Mouse (Mus musculus): ENCODE measurements around the gene Smarcd1. TPM values are rescaled to one million over a fixed set of nuclear protein-coding genes. Genes with fewer than 3 reads are reported as not detected.

Gene Smarcd1
- polyA plus RNA-seq, 1 experiment from 2014 or later: 111 TPM

GRCm38 (mm10) chr15:99716814-99717213 is 14.9 kb downstream of the Smarcd1 start:
- ATAC-seq: no peak
- Histone ChIP-seq H3K9me3 (ENCODE audit: control insufficient read depth, low read length) (no peaks in the 10 kb centered on the region), H3K4me2 (ENCODE audit: low read length) (no peak overlapping the region), H3K27me3 (replicated peaks; ENCODE audit: control insufficient read depth, insufficient read depth, low read length) (no peaks in the 10 kb centered on the region), H3K36me3 (ENCODE audit: control insufficient read depth, insufficient read depth) (peaks cover 18% of the 10 kb centered on the region), H3K27ac (ENCODE audit: low read length) (peak overlapping the region; percentile 82), H3K9ac (replicated peaks; ENCODE audit: low read depth, low read length) (no peak overlapping the region), H3K4me1 (replicated peaks; ENCODE audit: control insufficient read depth, insufficient read depth, low read length) (peaks cover 25% of the 10 kb centered on the region), H3K4me3 (replicated peaks; ENCODE audit: low read length) (no peak overlapping the region)
- 90% methylated on average over 12 of the region's 12 CpGs for WGBS

- Histone ChIP-seq H3K36me3 (ENCODE audit: control insufficient read depth, insufficient read depth) (peaks cover 13% of the 10 kb centered on the region), H3K27me3 (replicated peaks; ENCODE audit: control insufficient read depth, insufficient read depth, low read length) (no peaks in the 10 kb centered on the region), H3K27ac (ENCODE audit: low read length) (peak within 1 kb of the TSS; percentile 82), H3K9ac (replicated peaks; ENCODE audit: low read depth, low read length) (peak within 1 kb of the TSS; percentile 32; the same call in 1 of the 2 replicates), H3K9me3 (ENCODE audit: control insufficient read depth, low read length) (no peaks in the 10 kb centered on the region), H3K4me1 (replicated peaks; ENCODE audit: control insufficient read depth, insufficient read depth, low read length) (peaks cover 25% of the 10 kb centered on the region), H3K4me3 (replicated peaks; ENCODE audit: low read length) (no peak within 1 kb of the TSS), H3K4me2 (ENCODE audit: low read length) (no peak within 1 kb of the TSS)
- 60% methylated on average over 26 of the region's 26 CpGs for WGBS
- no peak for ATAC-seq
Measured at GRCm38 (mm10) chr15:99717386-99718334, 15.7 kb downstream of the Smarcd1 start, which contains the start of gene Gpd1. Gene Gpd1 (plus strand): TSS chr15:99717515.

- Histone ChIP-seq H3K27me3 (replicated peaks; ENCODE audit: control insufficient read depth, insufficient read depth, low read length) (no peaks in the 10 kb centered on the region), H3K9me3 (ENCODE audit: control insufficient read depth, low read length) (no peaks in the 10 kb centered on the region), H3K4me3 (replicated peaks; ENCODE audit: low read length) (no peak overlapping the region), H3K4me2 (ENCODE audit: low read length) (no peak overlapping the region), H3K4me1 (replicated peaks; ENCODE audit: control insufficient read depth, insufficient read depth, low read length) (peaks cover 27% of the 10 kb centered on the region), H3K27ac (ENCODE audit: low read length) (no peak overlapping the region), H3K9ac (replicated peaks; ENCODE audit: low read depth, low read length) (no peak overlapping the region), H3K36me3 (ENCODE audit: control insufficient read depth, insufficient read depth) (peaks cover 4% of the 10 kb centered on the region)
- 80% methylated on average over 9 of the region's 9 CpGs for WGBS
- no peak for ATAC-seq
Measured at GRCm38 (mm10) chr15:99718461-99719021, 16.6 kb downstream of the Smarcd1 start.

GRCm38 (mm10) chr15:99719865-99720264 is 17.9 kb downstream of the Smarcd1 start:
- 85% methylated on average over 8 of the region's 8 CpGs for WGBS
- Histone ChIP-seq H3K27me3 (replicated peaks; ENCODE audit: control insufficient read depth, insufficient read depth, low read length) (no peaks in the 10 kb centered on the region), H3K27ac (ENCODE audit: low read length) (no peak overlapping the region), H3K4me2 (ENCODE audit: low read length) (no peak overlapping the region), H3K4me1 (replicated peaks; ENCODE audit: control insufficient read depth, insufficient read depth, low read length) (peaks cover 41% of the 10 kb centered on the region), H3K4me3 (replicated peaks; ENCODE audit: low read length) (no peak overlapping the region), H3K36me3 (ENCODE audit: control insufficient read depth, insufficient read depth) (no peaks in the 10 kb centered on the region; the same call in 1 of the 2 replicates), H3K9ac (replicated peaks; ENCODE audit: low read depth, low read length) (no peak overlapping the region), H3K9me3 (ENCODE audit: control insufficient read depth, low read length) (no peaks in the 10 kb centered on the region)
- ATAC-seq: no peak

- H3K36me3 ChIP-seq (ENCODE audit: control insufficient read depth, insufficient read depth): no peaks in the 10 kb centered on the region; the same call in 1 of the 2 replicates
- H3K9me3 ChIP-seq (ENCODE audit: control insufficient read depth, low read length): no peaks in the 10 kb centered on the region
- H3K27ac ChIP-seq (ENCODE audit: low read length): no peak overlapping the region
- H3K4me3 ChIP-seq (replicated peaks; ENCODE audit: low read length): no peak overlapping the region
- H3K4me2 ChIP-seq (ENCODE audit: low read length): no peak overlapping the region
- no peak for ATAC-seq
- peaks cover 33% of the 10 kb centered on the region for H3K4me1 ChIP-seq (replicated peaks; ENCODE audit: control insufficient read depth, insufficient read depth, low read length)
- no peaks in the 10 kb centered on the region for H3K27me3 ChIP-seq (replicated peaks; ENCODE audit: control insufficient read depth, insufficient read depth, low read length)
- WGBS: 82% methylated on average over 25 of the region's 25 CpGs
- H3K9ac ChIP-seq (replicated peaks; ENCODE audit: low read depth, low read length): no peak overlapping the region
Measured at GRCm38 (mm10) chr15:99721921-99722743, 20.2 kb downstream of the Smarcd1 start.

- Histone ChIP-seq H3K9me3 (ENCODE audit: control insufficient read depth, low read length) (no peaks in the 10 kb centered on the region), H3K4me3 (replicated peaks; ENCODE audit: low read length) (no peak overlapping the region), H3K36me3 (ENCODE audit: control insufficient read depth, insufficient read depth) (no peaks in the 10 kb centered on the region; the same call in 1 of the 2 replicates), H3K27ac (ENCODE audit: low read length) (no peak overlapping the region; the same call in 1 of the 2 replicates), H3K4me2 (ENCODE audit: low read length) (no peak overlapping the region), H3K27me3 (replicated peaks; ENCODE audit: control insufficient read depth, insufficient read depth, low read length) (no peaks in the 10 kb centered on the region), H3K9ac (replicated peaks; ENCODE audit: low read depth, low read length) (no peak overlapping the region), H3K4me1 (replicated peaks; ENCODE audit: control insufficient read depth, insufficient read depth, low read length) (peaks cover 28% of the 10 kb centered on the region)
- WGBS: 58% methylated on average over 10 of the region's 10 CpGs
- no peak for ATAC-seq
Measured at GRCm38 (mm10) chr15:99723120-99723514, 21.2 kb downstream of the Smarcd1 start.

GRCm38 (mm10) chr15:99723515-99724291 is 21.8 kb downstream of the Smarcd1 start:
- peak overlapping the region; percentile 66; the same call in 1 of the 2 replicates for H3K4me2 ChIP-seq (ENCODE audit: low read length)
- H3K9me3 ChIP-seq (ENCODE audit: control insufficient read depth, low read length): no peaks in the 10 kb centered on the region
- peak overlapping the region; percentile 64; the same call in 1 of the 2 replicates for H3K9ac ChIP-seq (replicated peaks; ENCODE audit: low read depth, low read length)

GRCm38 (mm10) chr15:99724292-99725021 is 22.5 kb downstream of the Smarcd1 start:
- ATAC-seq: peak; percentile 19
- no peaks in the 10 kb centered on the region for H3K27me3 ChIP-seq (replicated peaks; ENCODE audit: control insufficient read depth, insufficient read depth, low read length)
- peak overlapping the region; percentile 69 for H3K27ac ChIP-seq (ENCODE audit: low read length)
- 0 out of 2 replicates have a peak, but pooled peaks cover 3% of the 10 kb centered on the region for H3K9me3 ChIP-seq (ENCODE audit: control insufficient read depth, low read length)
- H3K4me1 ChIP-seq (replicated peaks; ENCODE audit: control insufficient read depth, insufficient read depth, low read length): peaks cover 28% of the 10 kb centered on the region
- peak overlapping the region; percentile 64 for H3K9ac ChIP-seq (replicated peaks; ENCODE audit: low read depth, low read length)
- H3K4me2 ChIP-seq (ENCODE audit: low read length): peak overlapping the region; percentile 66
- H3K4me3 ChIP-seq (replicated peaks; ENCODE audit: low read length): peak overlapping the region; percentile 77
- peaks cover 10% of the 10 kb centered on the region for H3K36me3 ChIP-seq (ENCODE audit: control insufficient read depth, insufficient read depth)
- WGBS: 10% methylated on average over 16 of the region's 16 CpGs

More at GRCm38 (mm10) chr15:99723515-99724291, 21.8 kb downstream of the Smarcd1 start:
- H3K27ac ChIP-seq (ENCODE audit: low read length): peak overlapping the region; percentile 69
- H3K4me3 ChIP-seq (replicated peaks; ENCODE audit: low read length): no peak overlapping the region
- no peak for ATAC-seq
- H3K27me3 ChIP-seq (replicated peaks; ENCODE audit: control insufficient read depth, insufficient read depth, low read length): no peaks in the 10 kb centered on the region
- H3K4me1 ChIP-seq (replicated peaks; ENCODE audit: control insufficient read depth, insufficient read depth, low read length): peaks cover 28% of the 10 kb centered on the region
- H3K36me3 ChIP-seq (ENCODE audit: control insufficient read depth, insufficient read depth): peaks cover 2% of the 10 kb centered on the region
- 18% methylated on average over 11 of the region's 11 CpGs for WGBS

All from forebrain, embryonic 16.5 days (tissue).